Mouse (Mus musculus): Measurements from ENCODE around the gene Mup11. TPM values are rescaled to one million over a fixed set of nuclear protein-coding genes. Genes with fewer than 3 reads are reported as not detected.
"Not testable (repeated sequence)": the region's sequence is repeated elsewhere in the genome, so short reads cannot be mapped to it uniquely, and the experiment has no call there.

The Mup11 gene
- not detected for total RNA-seq (2018; cell fraction: chromatin; rRNA removed)
- total RNA-seq (2018; cell fraction: cytosol; rRNA removed) = not detected
- total RNA-seq (2018; cell fraction: nucleus; rRNA removed) = not detected
- not detected in 3 replicates for polyA plus RNA-seq (2018)

GRCm38 (mm10) chr4:60662311-60662710 is at the start of gene Mup11:
Gene Mup11, minus strand, starts transcription at chr4:60662411.
- H3K4me3 ChIP-seq (ENCODE audit: inconsistent target); H3K79me2 ChIP-seq (ENCODE audit: inconsistent target); H3K36me3 ChIP-seq (ENCODE audit: inconsistent target); H3K27ac ChIP-seq: not testable (repeated sequence)
- WGBS (ENCODE audit: missing documents) = 100% methylated on average over 1 of the region's 5 CpGs

Other genes with a start within 250 kb of the Mup11 start
- gene Mup9, start 240.5 kb downstream of the Mup11 start, polyA plus RNA-seq (2018) = not detected in 3 replicates
- gene Mup1, start 160.5 kb downstream of the Mup11 start, polyA plus RNA-seq (2018) = not detected in 3 replicates
- gene Mup10, start 80.2 kb downstream of the Mup11 start, polyA plus RNA-seq (2018) = not detected in 3 replicates
- gene Mup12, start 78.9 kb upstream of the Mup11 start, polyA plus RNA-seq (2018) = not detected in 3 replicates
- not detected in 3 replicates for gene Mup22, start 159.1 kb upstream of the Mup11 start, polyA plus RNA-seq (2018)